ENCODE assay signal across 13 mouse cellular contexts in the genomic region with DNA sequence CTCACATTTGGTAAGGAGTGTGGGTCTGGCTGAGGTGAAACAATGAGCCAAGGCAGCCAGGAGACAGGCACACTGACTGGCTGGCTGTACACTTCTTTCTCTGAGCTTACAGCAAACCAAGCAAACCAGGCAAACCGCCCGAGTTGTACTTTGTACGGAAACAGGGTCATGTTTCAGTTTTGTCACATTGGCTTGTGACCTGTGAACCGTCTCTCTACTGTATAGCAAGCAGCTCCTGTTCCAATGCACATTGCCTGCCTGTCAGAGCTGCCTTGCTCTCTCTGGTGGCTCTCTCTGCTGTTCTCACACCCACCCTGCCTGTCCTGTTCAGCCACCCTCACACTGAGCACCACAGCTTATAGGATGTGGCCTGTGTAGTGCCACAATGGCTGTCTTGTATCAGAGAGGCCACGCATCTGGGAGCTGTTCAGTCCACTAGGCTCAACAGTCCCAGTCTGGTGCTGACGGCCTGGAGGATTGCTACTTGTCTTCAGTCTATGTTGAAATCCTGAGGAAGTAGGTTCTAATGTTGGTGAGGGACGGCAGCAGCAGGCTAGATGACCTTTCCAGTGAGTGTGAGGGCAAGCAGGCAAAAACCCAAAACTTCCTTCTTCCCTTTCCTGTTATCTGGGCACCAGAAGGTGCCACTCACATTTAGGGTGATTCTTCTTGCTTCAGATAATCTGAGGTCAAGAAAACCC. TPM values are rescaled to one million over a fixed set of nuclear protein-coding genes. Genes with fewer than 3 reads are reported as not detected.
DNase-seq lines count a peak whose midpoint lies in the region; ATAC-seq and TF ChIP-seq lines count a peak whose summit lies in the region.
"Had no signal": no experiment of that assay in that cellular context is flagged by ENCODE, and none has a peak within 500 bp of the region (broad histone marks: within the 10 kb centered on the region; RNA-seq: fewer than 3 reads in every experiment).

No protein-coding gene starts in this region.

- peak; percentile 51 for DNase-seq in gastrocnemius, adult 2 months
- DNase-seq in gastrocnemius, postnatal 36 days: no peak
- peak; percentile 36 for DNase-seq in liver
- DNase-seq in ovary, adult 18-20 months (ENCODE audit: low spot score): no peak
- no peak for DNase-seq in adrenal gland, postnatal 10 days
- DNase-seq: adrenal gland, adult 2 months; heart, postnatal 4 days; layer of hippocampus, adult 9-11 months had no signal

- 29% methylated on average over 7 of the region's 7 CpGs for WGBS in intestine, postnatal 0 days
- 77% methylated on average over 7 of the region's 7 CpGs for WGBS in midbrain, embryonic 16.5 days

- peak; percentile 20 for ATAC-seq in intestine, postnatal 0 days
- no peak for ATAC-seq in midbrain, embryonic 16.5 days

- H3K9me3 ChIP-seq in intestine, postnatal 0 days (ENCODE audit: control insufficient read depth): no peaks in the 10 kb centered on the region
- H3K9me3 ChIP-seq in megakaryocyte, embryonic 14.5 days: no peaks in the 10 kb centered on the region
- no peaks in the 10 kb centered on the region for H3K9me3 ChIP-seq in midbrain, embryonic 16.5 days (replicated peaks; ENCODE audit: control insufficient read depth, low read length, poor library complexity, severe bottlenecking)

- intact Hi-C loops in gastrocnemius, adult 2 months (cut with DNase I): no loop called here
- intact Hi-C loops in gastrocnemius, postnatal 36 days (cut with DNase I): loop anchor here (5.0 kb wide), 2 partner anchors 76 to 146 kb away; a partner anchor contains a TSS

- TF ChIP-seq CTCF in gastrocnemius, adult 2 months (IDR thresholded peaks at IDR 0.05): no peak
- no peak for TF ChIP-seq CTCF in intestine, postnatal 0 days (IDR thresholded peaks at IDR 0.05; ENCODE audit: low read depth)

- H3K36me3 ChIP-seq in intestine, postnatal 0 days (ENCODE audit: control insufficient read depth, insufficient read depth): no peaks in the 10 kb centered on the region
- H3K36me3 ChIP-seq in megakaryocyte, embryonic 14.5 days (replicated peaks; ENCODE audit: low read length): peaks cover 12% of the 10 kb centered on the region
- no peaks in the 10 kb centered on the region for H3K36me3 ChIP-seq in midbrain, embryonic 16.5 days (ENCODE audit: control insufficient read depth, insufficient read depth, low read length)

- H3K27ac ChIP-seq in gastrocnemius, adult 2 months: no peak overlapping the region
- peak overlapping the region; percentile 94 for H3K27ac ChIP-seq in intestine, postnatal 0 days (ENCODE audit: low read depth, low read length)
- no peak overlapping the region for H3K27ac ChIP-seq in midbrain, embryonic 16.5 days (ENCODE audit: low read length)

- no peak overlapping the region for H3K4me2 ChIP-seq in intestine, postnatal 0 days (replicated peaks; ENCODE audit: low read depth)
- H3K4me2 ChIP-seq in midbrain, embryonic 16.5 days (ENCODE audit: low read length): no peak overlapping the region

- H3K27me3 ChIP-seq in intestine, postnatal 0 days (replicated peaks; ENCODE audit: control insufficient read depth, insufficient read depth, low read length): no peaks in the 10 kb centered on the region
- peaks cover 53% of the 10 kb centered on the region for H3K27me3 ChIP-seq in megakaryocyte, embryonic 14.5 days (replicated peaks)
- H3K27me3 ChIP-seq in midbrain, embryonic 16.5 days (ENCODE audit: control insufficient read depth, insufficient read depth, low read depth, low read length): no peaks in the 10 kb centered on the region

- peak overlapping the region; percentile 17; the same call in 1 of the 2 replicates for H3K9ac ChIP-seq in intestine, postnatal 0 days (ENCODE audit: low read depth, low read length)
- H3K9ac ChIP-seq in midbrain, embryonic 16.5 days (ENCODE audit: low read depth, low read length): no peak overlapping the region

- no peak overlapping the region for H3K4me3 ChIP-seq in gastrocnemius, adult 2 months
- no peak overlapping the region for H3K4me3 ChIP-seq in intestine, postnatal 0 days (ENCODE audit: low read depth, low read length)
- H3K4me3 ChIP-seq in megakaryocyte, embryonic 14.5 days (replicated peaks): peak overlapping the region; percentile 35
- no peak overlapping the region for H3K4me3 ChIP-seq in midbrain, embryonic 16.5 days (ENCODE audit: low read depth, low read length)

- H3K4me1 ChIP-seq in intestine, postnatal 0 days (replicated peaks; ENCODE audit: control insufficient read depth, insufficient read depth, low read length): peaks cover 15% of the 10 kb centered on the region
- H3K4me1 ChIP-seq in megakaryocyte, embryonic 14.5 days: peaks cover 19% of the 10 kb centered on the region
- no peaks in the 10 kb centered on the region for H3K4me1 ChIP-seq in midbrain, embryonic 16.5 days (ENCODE audit: control insufficient read depth, insufficient read depth, low read length)

RNA-seq across cellular contexts. Expression of a gene that starts 6.7 kb away (rescaled TPM):
- not detected for total RNA-seq in gastrocnemius, adult 2 months (2021)
- not detected for total RNA-seq in gastrocnemius, postnatal 36 days (2021)
- 159 and 166 TPM in 2 replicates for polyA plus RNA-seq in intestine, postnatal 0 days (2015; fragmentation: Nextera tagmentation; extraction: Ambion mirVana)
- not detected in 2 replicates for polyA plus RNA-seq in megakaryocyte, embryonic 14.5 days (2012; ENCODE audit: insufficient read depth, low replicate concordance)
- total RNA-seq in adrenal gland, postnatal 10 days (2021): not detected
- polyA plus RNA-seq in midbrain, embryonic 16.5 days (2015; fragmentation: Nextera tagmentation; extraction: Ambion mirVana): not detected in 2 replicates
- total RNA-seq: adrenal gland, adult 2 months; heart, postnatal 4 days had no signal
- polyA plus RNA-seq: adrenal gland, adult 2 months; embryonic facial prominence, embryonic 11.5 days; neural tube, embryonic 14.5 days had no signal

RNA-seq across cellular contexts. Expression of a gene that starts 17.5 kb away (rescaled TPM):
- total RNA-seq in gastrocnemius, adult 2 months (2021): not detected
- total RNA-seq in gastrocnemius, postnatal 36 days (2021): not detected
- 2.2 and 2.3 TPM in 2 replicates for polyA plus RNA-seq in intestine, postnatal 0 days (2015; fragmentation: Nextera tagmentation; extraction: Ambion mirVana)
- polyA plus RNA-seq in megakaryocyte, embryonic 14.5 days (2012; ENCODE audit: insufficient read depth, low replicate concordance): 28.5 and 38.2 TPM in 2 replicates
- 1 to 10 TPM; 1.7 to 2.8 TPM for total RNA-seq in adrenal gland, postnatal 10 days (2021)
- not detected in 2 replicates for polyA plus RNA-seq in midbrain, embryonic 16.5 days (2015; fragmentation: Nextera tagmentation; extraction: Ambion mirVana)
- polyA plus RNA-seq: embryonic facial prominence, embryonic 11.5 days; neural tube, embryonic 14.5 days had no signal

RNA-seq across cellular contexts. Expression of a gene that starts 24.3 kb away (rescaled TPM):
- not detected for total RNA-seq in gastrocnemius, adult 2 months (2021)
- not detected for total RNA-seq in gastrocnemius, postnatal 36 days (2021)
- polyA plus RNA-seq in intestine, postnatal 0 days (2015; fragmentation: Nextera tagmentation; extraction: Ambion mirVana): 10.0 and 10.2 TPM in 2 replicates
- not detected in 2 replicates for polyA plus RNA-seq in megakaryocyte, embryonic 14.5 days (2012; ENCODE audit: insufficient read depth, low replicate concordance)
- total RNA-seq in adrenal gland, postnatal 10 days (2021): under 1 TPM; 0.24 to 0.42 TPM
- not detected in 2 replicates for polyA plus RNA-seq in midbrain, embryonic 16.5 days (2015; fragmentation: Nextera tagmentation; extraction: Ambion mirVana)
- total RNA-seq: adrenal gland, adult 2 months; heart, postnatal 4 days had no signal
- polyA plus RNA-seq: embryonic facial prominence, embryonic 11.5 days; neural tube, embryonic 14.5 days had no signal

Comparison
In these comparisons a context has a peak if more than half of its experiments do, and no peak if none do; other contexts are left out.
1. DNase-seq: peak in gastrocnemius, adult 2 months (single experiment) and liver (single experiment); none in gastrocnemius, postnatal 36 days (0 of 2), ovary, adult 18-20 months (single experiment) and adrenal gland, postnatal 10 days (single experiment).